Mouse (Mus musculus): Measurements from ENCODE around the gene Pou3f3.

DNA sequence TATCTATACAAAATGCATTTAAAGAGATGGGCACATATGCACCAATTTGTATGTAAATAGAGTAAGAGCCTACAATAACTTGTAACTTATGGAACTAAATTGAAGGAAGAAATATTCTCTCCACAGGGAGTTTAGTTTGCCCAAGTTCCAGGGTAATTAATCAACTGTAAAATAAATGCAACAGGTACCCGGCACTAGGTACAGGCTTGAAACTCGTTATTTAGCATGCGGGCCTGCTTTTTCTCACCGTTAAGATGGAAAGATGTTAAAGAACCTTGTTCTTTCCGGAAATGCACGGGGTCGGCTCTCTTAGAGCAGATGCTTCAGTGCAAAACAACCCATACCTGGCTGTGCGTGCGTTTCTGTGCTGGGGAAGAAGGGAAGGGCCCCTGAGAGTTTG is 7.4 kb downstream of the Pou3f3 start:
- TF ChIP-seq POLR2A (IDR thresholded peaks at IDR 0.05; ENCODE audit: borderline replicate concordance, low read depth, low read length), result no peak
- no peak for TF ChIP-seq CTCF (IDR thresholded peaks at IDR 0.05; ENCODE audit: low read depth, low read length)

All from bone marrow macrophage, adult 2 months (primary cell).